Mouse (Mus musculus) B cell, adult (primary cell): ENCODE data around the gene Sult2a3. TPM values are rescaled to one million over a fixed set of nuclear protein-coding genes. Genes with fewer than 3 reads are reported as not detected.

ENCODE experiments used
- total RNA-seq: library from RNA; stranded (reverse); gene quantifications from 4 replicates; pipeline ENCODE4 v1.2.4, GENCODE M21; 2023; ENCODE audit not compliant: inconsistent age

The Sult2a3 gene
- total RNA-seq: not detected in 4 replicates

GRCm38 (mm10) chr7:14122944-14123343 is at the start of gene Sult2a3:
TSS of gene Sult2a3 (minus strand) at chr7:14123044.

Other genes with a start within 250 kb of the Sult2a3 start
- gene Sult2a4, start 133.4 kb downstream of the Sult2a3 start, total RNA-seq: not detected in 4 replicates
- not detected in 4 replicates for gene Sult2a6, start 131.8 kb upstream of the Sult2a3 start, total RNA-seq
- gene Obox8, start 210.5 kb upstream of the Sult2a3 start, total RNA-seq: not detected in 4 replicates